In the genomic region with DNA sequence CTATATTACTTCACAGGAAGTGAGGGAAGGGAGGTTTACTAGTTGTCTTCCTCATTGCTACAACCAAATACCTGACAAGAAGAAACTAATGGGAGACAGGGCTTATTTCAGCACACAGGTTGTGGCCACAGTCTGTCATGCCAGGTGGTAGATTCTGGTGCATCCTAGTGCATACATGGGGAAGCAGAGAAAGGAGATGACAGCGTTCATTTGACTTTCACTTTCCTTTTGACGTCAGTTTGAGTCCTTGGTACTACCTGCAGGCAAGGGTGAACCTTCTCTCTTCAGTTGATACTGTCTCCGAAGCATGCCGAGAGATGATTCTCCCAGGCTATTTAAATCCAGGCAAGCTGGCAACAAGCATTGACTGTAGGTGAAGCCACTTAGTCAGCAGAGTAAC, we compare ENCODE assay signal across 18 mouse cellular contexts.
DNase-seq lines count a peak whose midpoint lies in the region; ATAC-seq lines count a peak whose summit lies in the region.
"Had no signal": no experiment of that assay in that cellular context is flagged by ENCODE, and none has a peak within 500 bp of the region (broad histone marks: within the 10 kb centered on the region; RNA-seq: fewer than 3 reads in every experiment).

No protein-coding gene starts in this region.

- no peak overlapping the region for H3K27ac ChIP-seq in heart, embryonic 10.5 days
- H3K27ac ChIP-seq: heart, embryonic 15.5 days; hindbrain, embryonic 13.5 days; midbrain, embryonic 15.5 days; neural tube, embryonic 12.5 days had no signal

- no peaks in the 10 kb centered on the region for H3K27me3 ChIP-seq in heart, embryonic 10.5 days (ENCODE audit: insufficient read depth, poor library complexity, severe bottlenecking)
- H3K27me3 ChIP-seq: heart, embryonic 15.5 days; hindbrain, embryonic 13.5 days; midbrain, embryonic 15.5 days; neural tube, embryonic 12.5 days had no signal

- H3K9me3 ChIP-seq in heart, embryonic 10.5 days = no peaks in the 10 kb centered on the region
- H3K9me3 ChIP-seq: heart, embryonic 15.5 days; hindbrain, embryonic 13.5 days; midbrain, embryonic 15.5 days; neural tube, embryonic 12.5 days had no signal

- H3K36me3 ChIP-seq in heart, embryonic 10.5 days = no peaks in the 10 kb centered on the region
- H3K36me3 ChIP-seq: heart, embryonic 15.5 days; hindbrain, embryonic 13.5 days; midbrain, embryonic 15.5 days; neural tube, embryonic 12.5 days had no signal

- 85% methylated on average over 4 of the region's 4 CpGs for WGBS in heart, embryonic 10.5 days

- no peak overlapping the region for H3K4me3 ChIP-seq in heart, embryonic 10.5 days
- H3K4me3 ChIP-seq: heart, embryonic 15.5 days; hindbrain, embryonic 13.5 days; midbrain, embryonic 15.5 days; neural tube, embryonic 12.5 days had no signal

- H3K4me1 ChIP-seq in heart, embryonic 10.5 days = no peaks in the 10 kb centered on the region
- H3K4me1 ChIP-seq: heart, embryonic 15.5 days; hindbrain, embryonic 13.5 days; neural tube, embryonic 12.5 days had no signal

- peak; percentile 3 for DNase-seq in heart, embryonic 10.5 days (ENCODE audit: low spot score)
- DNase-seq in heart, postnatal 4 days = no peak
- DNase-seq in T-cell, adult 2 months (ENCODE audit: low spot score) = peak; percentile 41
- peak; percentile 14 to 52 for DNase-seq in cerebellum, postnatal 14 days
- no peak for DNase-seq in gastrocnemius, adult 8-10 months (ENCODE audit: low spot score in 2 of 2)
- no peak for DNase-seq in heart, adult 18-20 months
- DNase-seq: adrenal gland, postnatal 10 days; gastrocnemius, postnatal 14 days; kidney, adult 18-20 months; kidney, postnatal 36 days; liver, postnatal 0 days; lung, postnatal 4 days had no signal

- ATAC-seq in megakaryocyte progenitor cell, adult 5-6 weeks (replicated peaks; ENCODE audit: poor library complexity) = peak; percentile 53
- ATAC-seq: forebrain, embryonic 14.5 days; liver, postnatal 0 days; midbrain, embryonic 15.5 days had no signal

Comparison
In these comparisons a context has a peak if more than half of its experiments do, and no peak if none do; other contexts are left out.
1. DNase-seq: peak in heart, embryonic 10.5 days (single experiment), T-cell, adult 2 months (single experiment) and cerebellum, postnatal 14 days (2 of 2); none in heart, postnatal 4 days (single experiment), gastrocnemius, adult 8-10 months (0 of 2) and heart, adult 18-20 months (0 of 2).